Mouse (Mus musculus) embryo, embryonic 11.5 days (tissue): ENCODE measurements around the gene Emp3.
"Not testable (repeated sequence)": the region's sequence is repeated elsewhere in the genome, so short reads cannot be mapped to it uniquely, and the experiment has no call there.

Experiments
- DNase-seq: peaks from one replicate; pipeline ENCODE4 v3.0.0-alpha.2; 2012; ENCODE audit warnings: low read depth, low spot score

Emp3 gene

GRCm38 (mm10) chr7:45916056-45917003 lies 4.9 kb downstream of the Emp3 start:
- DNase-seq = peak; percentile 78

DNA sequence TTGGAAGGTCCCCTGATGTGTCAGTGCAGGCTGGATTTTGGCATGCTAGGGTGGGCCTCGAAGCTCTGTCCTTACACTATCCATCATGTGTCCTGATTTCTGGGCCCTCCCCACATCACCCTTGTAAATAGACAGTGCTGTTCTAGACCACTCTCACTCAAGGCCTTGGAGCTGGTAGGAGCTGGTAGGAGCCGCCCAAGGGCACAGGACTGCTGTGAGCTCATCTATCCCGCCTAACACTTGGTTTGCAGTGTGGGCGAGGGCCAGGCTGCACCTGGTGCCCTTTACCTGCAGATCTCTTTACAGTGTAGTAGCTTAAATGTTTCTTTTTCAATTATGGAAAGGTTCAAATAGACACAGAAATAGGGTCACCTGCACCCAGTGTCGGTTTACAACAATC lies 6.2 kb downstream of the Emp3 start:
- no peak for DNase-seq

GRCm38 (mm10) chr7:45914067-45914466 lies 7.1 kb downstream of the Emp3 start:
- DNase-seq = no peak

GRCm38 (mm10) chr7:45909145-45909544 lies 12.1 kb downstream of the Emp3 start:
- no peak for DNase-seq

GRCm38 (mm10) chr7:45908384-45908783 lies 12.8 kb downstream of the Emp3 start:
- DNase-seq = no peak

- DNase-seq = no peak
These were observed 14.6 kb downstream of the Emp3 start for GRCm38 (mm10) chr7:45906622-45907021.

DNA sequence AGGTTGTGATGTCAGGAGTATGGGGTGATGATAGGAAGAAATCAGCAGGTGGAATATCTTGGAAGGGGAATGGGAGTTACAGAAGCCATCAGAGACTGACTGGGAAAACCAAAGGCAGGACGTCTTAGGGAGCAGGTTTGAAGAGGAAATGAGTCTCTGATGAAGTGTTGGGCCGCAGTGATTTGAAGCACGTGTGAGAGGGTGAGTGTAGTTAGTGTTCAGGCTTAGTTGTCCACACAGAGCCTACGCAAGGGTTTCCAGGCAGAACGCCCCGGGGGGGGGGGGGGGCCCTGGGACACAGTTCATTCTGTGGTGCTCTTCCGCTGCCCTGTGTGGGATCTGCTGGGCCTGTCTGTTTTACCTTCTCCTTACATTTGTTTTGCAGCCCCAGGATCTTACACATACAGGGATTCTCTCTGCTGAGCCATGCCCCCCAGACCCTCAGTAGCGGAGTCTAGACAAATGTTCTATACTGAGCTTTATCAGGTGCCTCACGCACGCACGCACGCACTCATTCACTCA lies 18.7 kb downstream of the Emp3 start:
- DNase-seq = no peak

DNA sequence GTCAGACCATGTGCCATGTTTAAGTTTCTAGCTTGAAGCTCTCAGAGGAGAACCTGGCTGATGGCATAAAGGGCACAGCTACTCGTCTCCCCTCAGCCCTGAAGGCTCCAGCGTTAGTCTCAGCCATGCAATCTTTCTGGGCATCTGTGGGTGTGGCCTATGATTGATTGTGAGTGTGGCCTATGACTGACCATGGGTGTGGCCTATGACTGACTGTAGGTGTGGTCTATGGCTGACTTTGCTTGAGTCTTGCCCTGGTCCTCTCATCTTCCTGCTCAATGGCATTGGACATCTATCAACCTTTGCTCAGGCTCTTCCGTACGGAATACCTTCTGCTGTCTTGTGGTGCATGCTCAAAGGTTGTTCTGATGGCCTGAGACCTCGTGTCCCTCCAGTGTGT lies 19.6 kb downstream of the Emp3 start:
- no peak for DNase-seq

GRCm38 (mm10) chr7:45898125-45898524 lies 23.1 kb downstream of the Emp3 start:
- DNase-seq = not testable (repeated sequence)

GRCm38 (mm10) chr7:45897258-45897757 lies 23.9 kb downstream of the Emp3 start:
- no peak for DNase-seq

DNA sequence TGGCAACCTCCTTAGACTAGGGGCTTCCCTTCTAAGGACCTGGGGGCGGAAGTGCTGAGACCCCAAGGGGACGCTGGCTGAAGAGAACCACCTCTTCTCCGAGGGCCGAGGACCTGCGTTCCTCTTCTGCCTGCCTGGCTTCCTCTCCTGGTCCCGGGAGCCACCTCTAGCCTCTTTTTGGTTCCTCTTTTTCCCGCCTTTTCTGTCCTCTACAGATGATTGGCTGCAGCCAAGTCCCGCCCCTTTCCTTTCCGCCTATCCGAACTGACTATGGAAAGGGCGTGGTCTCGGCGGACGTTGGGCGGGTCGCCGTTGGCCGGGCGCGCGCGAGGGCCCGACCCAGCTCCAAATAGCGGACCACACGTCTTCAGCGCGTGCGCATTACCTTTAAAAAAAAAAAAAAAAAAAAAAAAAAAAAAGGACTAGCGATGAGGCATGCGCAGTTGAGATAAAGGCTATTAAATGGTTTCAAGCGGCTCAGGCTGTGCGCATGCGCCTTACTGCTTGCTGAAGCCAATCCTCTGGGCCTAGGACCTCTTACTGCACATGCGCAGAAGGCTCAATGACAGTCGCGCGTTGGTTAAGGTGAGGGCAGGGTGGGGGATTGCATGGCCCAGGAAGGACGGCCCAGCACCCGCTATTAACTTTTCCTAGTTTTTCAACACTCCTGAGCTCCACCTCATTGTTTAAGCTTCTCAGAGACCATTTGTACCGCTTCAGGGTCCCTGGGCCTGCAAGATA lies 24.5 kb downstream of the Emp3 start, which contains the start of the genes Syngr4 and Tmem143:
Gene Syngr4 (minus strand): TSS at position 198 of the 741 bp plus-strand sequence.
Gene Tmem143 (plus strand): TSS at position 425 of the 741 bp plus-strand sequence.
- DNase-seq = peak; percentile 97

- DNase-seq = no peak
These were observed 25.2 kb downstream of the Emp3 start for GRCm38 (mm10) chr7:45895931-45896516.

GRCm38 (mm10) chr7:45892651-45893050 lies 28.6 kb downstream of the Emp3 start:
- no peak for DNase-seq

- DNase-seq = no peak
These were observed 34.0 kb downstream of the Emp3 start for GRCm38 (mm10) chr7:45887246-45887645.

GRCm38 (mm10) chr7:45881011-45881410 lies 40.2 kb downstream of the Emp3 start:
- DNase-seq = no peak

- no peak for DNase-seq
These were observed 40.7 kb downstream of the Emp3 start for GRCm38 (mm10) chr7:45880531-45880930.

DNA sequence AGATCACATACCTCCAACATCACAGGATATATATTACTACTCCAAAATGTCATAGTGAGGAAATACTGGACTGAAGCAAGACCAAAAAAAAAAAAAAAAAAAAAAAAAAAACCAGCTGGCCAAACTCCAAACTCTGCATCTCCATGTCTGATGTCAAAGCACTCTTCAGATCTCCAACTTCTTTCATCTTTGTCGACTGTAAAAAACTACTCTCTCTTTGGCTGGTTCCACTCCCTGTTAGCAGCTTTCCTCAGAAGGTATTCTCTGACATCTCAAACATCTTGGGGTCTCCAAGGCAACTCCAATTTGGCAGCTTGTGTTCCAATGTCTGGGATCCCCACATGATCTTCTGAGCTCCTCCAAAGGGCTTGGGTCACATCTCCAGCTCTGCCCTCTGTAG lies 42.9 kb downstream of the Emp3 start, which contains the start of gene Grin2d:
Gene Grin2d (minus strand): TSS at position 101 of the 400 bp plus-strand sequence.
- not testable (repeated sequence) for DNase-seq

- no peak for DNase-seq
These were observed 44.3 kb downstream of the Emp3 start for GRCm38 (mm10) chr7:45876895-45877294.

DNA sequence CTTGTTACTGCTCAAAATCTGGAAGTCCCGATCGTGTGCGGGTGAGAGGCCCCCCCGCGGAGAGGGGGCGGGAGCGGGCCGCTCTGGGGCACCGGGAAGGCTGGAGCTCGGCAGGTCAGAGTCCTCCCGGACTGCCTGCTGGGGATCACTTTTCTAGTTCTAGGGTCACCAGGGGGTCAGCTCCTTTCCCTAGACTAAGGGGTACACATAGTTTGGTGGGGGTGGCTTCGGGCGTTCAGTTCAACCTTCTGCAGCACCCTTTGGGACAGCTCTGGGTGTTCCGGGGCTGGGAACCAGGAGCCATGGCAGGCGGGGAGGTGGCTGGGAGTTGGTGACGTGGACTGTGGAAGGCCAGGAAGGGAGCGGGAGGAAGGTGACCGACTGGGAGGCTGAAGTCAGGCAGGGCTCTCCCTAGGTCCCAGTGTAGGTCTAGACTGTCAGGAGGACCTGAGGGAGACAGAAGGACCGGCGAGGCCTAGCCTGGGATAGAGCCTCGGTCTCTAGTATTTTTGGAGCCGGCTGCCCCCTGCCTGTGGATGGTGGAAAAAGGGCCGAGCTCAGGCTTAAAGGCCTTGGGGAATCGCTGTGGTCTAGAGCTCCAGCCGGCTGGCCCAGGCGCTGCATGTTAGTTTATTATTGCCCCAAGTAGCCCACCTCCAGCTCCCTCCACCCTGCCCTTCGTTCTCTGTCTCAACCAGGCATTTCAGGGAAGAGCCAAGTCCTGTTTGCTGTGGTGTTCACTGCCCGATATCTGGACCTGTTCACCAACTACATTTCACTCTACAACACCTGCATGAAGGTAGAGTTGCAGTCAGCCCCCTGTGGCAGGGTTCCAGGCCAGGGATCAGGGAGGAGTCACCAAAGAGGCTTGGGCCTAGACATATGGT lies 47.9 kb downstream of the Emp3 start:
- no peak for DNase-seq

GRCm38 (mm10) chr7:45872624-45873023 lies 48.6 kb downstream of the Emp3 start, which contains the start of gene Kdelr1:
Kdelr1 (plus strand) TSS chr7:45872772.
- peak; percentile 91 for DNase-seq
